Comparison of ENCODE assay signal across 22 mouse cellular contexts in genomic region chr12:113257243-113257642, GRCm38 (mm10).
DNase-seq lines count a peak whose midpoint lies in the region; ATAC-seq and TF ChIP-seq lines count a peak whose summit lies in the region.
"Had no signal": no experiment of that assay in that cellular context is flagged by ENCODE, and none has a peak within 500 bp of the region (broad histone marks: within the 10 kb centered on the region; RNA-seq: fewer than 3 reads in every experiment).

No protein-coding gene starts in this region.

- peak; percentile 14; the same call in 1 of the 2 replicates for TF ChIP-seq CTCF in thymus, adult 2 months (IDR thresholded peaks at IDR 0.05; ENCODE audit: borderline replicate concordance, control insufficient read depth, extremely low read depth, insufficient read depth, low read length, poor library complexity)
- no peak for TF ChIP-seq CTCF in layer of hippocampus, adult 2 months (conservative IDR thresholded peaks at IDR 0.05)

- H3K4me3 ChIP-seq in thymus, adult 2 months (ENCODE audit: control insufficient read depth, insufficient read depth, low read length), result no peak overlapping the region
- H3K4me3 ChIP-seq in layer of hippocampus, adult 2 months, result no peak overlapping the region
- H3K4me3 ChIP-seq: embryonic facial prominence, embryonic 10.5 days; hindbrain, embryonic 15.5 days; intestine, embryonic 15.5 days; midbrain, embryonic 12.5 days had no signal

- ATAC-seq in CD4-positive, CD25-positive, alpha-beta regulatory T cell, adult 4 months, result peak; percentile 53
- peak; percentile 43 for ATAC-seq in neutrophil, adult 5-6 weeks (ENCODE audit: extremely low read depth, insufficient number of reproducible peaks, low FRiP score, poor library complexity, severe bottlenecking)
- ATAC-seq in monocyte, adult 5-6 weeks (replicated peaks; ENCODE audit: insufficient number of reproducible peaks, low FRiP score, low TSS enrichment, poor library complexity, severe bottlenecking), result no peak
- ATAC-seq: forebrain, embryonic 16.5 days; intestine, embryonic 15.5 days; Patski had no signal

- 52% methylated on average over 2 of the region's 2 CpGs for WGBS in thymus, adult 2 months

- no peaks in the 10 kb centered on the region for H3K27me3 ChIP-seq in thymus, adult 2 months (ENCODE audit: control insufficient read depth, insufficient read depth, low read length)
- H3K27me3 ChIP-seq: hindbrain, embryonic 15.5 days; intestine, embryonic 15.5 days; midbrain, embryonic 12.5 days had no signal

- H3K4me1 ChIP-seq in thymus, adult 2 months (replicated peaks; ENCODE audit: control insufficient read depth, insufficient read depth, low read length), result no peaks in the 10 kb centered on the region
- H3K4me1 ChIP-seq: embryonic facial prominence, embryonic 10.5 days; hindbrain, embryonic 15.5 days; intestine, embryonic 15.5 days; midbrain, embryonic 12.5 days had no signal

- H3K27ac ChIP-seq in thymus, adult 2 months (ENCODE audit: control insufficient read depth, insufficient read depth, low read length), result no peak overlapping the region
- H3K27ac ChIP-seq in layer of hippocampus, adult 2 months, result no peak overlapping the region
- H3K27ac ChIP-seq: embryonic facial prominence, embryonic 10.5 days; hindbrain, embryonic 15.5 days; intestine, embryonic 15.5 days; liver, embryonic 14.5 days; midbrain, embryonic 12.5 days had no signal

- peak; percentile 12 for DNase-seq in thymus, adult 2 months
- DNase-seq in thymus, postnatal 10 days (ENCODE audit: low spot score in 2 of 2), result no peak
- peak; percentile 38 for DNase-seq in thymus, postnatal 4 days
- no peak for DNase-seq in layer of hippocampus, adult 2 months (ENCODE audit: low spot score in 2 of 2)
- DNase-seq: adrenal gland, adult 2 months; cerebellum, adult 11-12 months; cerebellum, postnatal 10 days; gastrocnemius, postnatal 14 days; heart, adult 11 months; kidney, adult 8-10 months; kidney, postnatal 10 days; right cerebral cortex, postnatal 14 days had no signal

- TF ChIP-seq POLR2A in thymus, adult 2 months (IDR thresholded peaks at IDR 0.05; ENCODE audit: control insufficient read depth, extremely low read depth, insufficient read depth, low read length, poor library complexity), result no peak

- H3K36me3 ChIP-seq in thymus, adult 2 months (ENCODE audit: control insufficient read depth, insufficient read depth, low read length), result no peaks in the 10 kb centered on the region
- H3K36me3 ChIP-seq: embryonic facial prominence, embryonic 10.5 days; hindbrain, embryonic 15.5 days; intestine, embryonic 15.5 days; midbrain, embryonic 12.5 days had no signal

Comparison
In these comparisons a context has a peak if more than half of its experiments do, and no peak if none do; other contexts are left out.
1. DNase-seq: peak in thymus, adult 2 months (single experiment) and thymus, postnatal 4 days (single experiment); none in thymus, postnatal 10 days (0 of 2) and layer of hippocampus, adult 2 months (0 of 2).